Mouse (Mus musculus) testis, adult 2 months (tissue): ENCODE results near the gene Lrrc8a.

Experiments used
- CTCF ChIP-seq: fragments of 200-500 bp; IDR thresholded peaks from 2 replicates; pipeline ENCODE4 v1.5.1; 2012; ENCODE audit warnings: low read depth, mild to moderate bottlenecking, inconsistent platforms, low read length, moderate library complexity; ENCODE audit not compliant: control insufficient read depth, insufficient read depth, insufficient replicate concordance
- POLR2A ChIP-seq: fragments of 200-500 bp; IDR thresholded peaks from 2 replicates; pipeline ENCODE4 v1.6.1; 2012; ENCODE audit warnings: low read depth, mild to moderate bottlenecking, inconsistent platforms, low read length, moderate library complexity; ENCODE audit not compliant: control insufficient read depth

DNA sequence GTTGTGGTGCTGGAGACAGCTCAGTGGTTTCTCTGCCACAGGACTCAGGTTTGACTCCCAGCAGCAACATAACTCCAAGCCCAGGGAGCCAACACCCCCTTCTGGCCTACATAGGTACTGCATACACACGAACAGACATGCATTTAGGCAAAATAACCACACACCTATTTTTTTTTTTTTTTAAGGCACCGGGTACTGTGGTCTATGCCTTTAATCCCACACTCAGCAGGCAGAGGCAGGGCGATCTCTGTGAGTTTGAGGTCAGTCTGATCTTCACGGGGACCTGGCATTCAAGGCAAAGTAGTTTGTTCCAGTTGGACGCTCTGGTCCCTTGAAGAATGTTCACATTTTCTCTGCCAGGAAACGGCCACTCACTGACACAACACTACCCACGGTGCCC lies 34.1 kb upstream of the Lrrc8a start:
- no peak for TF ChIP-seq POLR2A
- TF ChIP-seq CTCF, result peak; percentile 50; the same call in 1 of the 2 replicates
